Mouse (Mus musculus) layer of hippocampus, postnatal 14 days (tissue): ENCODE measurements around the gene Srp54b. TPM values are rescaled to one million over a fixed set of nuclear protein-coding genes. Genes with fewer than 3 reads are reported as not detected.
"Not testable (repeated sequence)": the region's sequence is repeated elsewhere in the genome, so short reads cannot be mapped to it uniquely, and the experiment has no call there.

ENCODE experiments used
- DNase-seq, 2 experiments: peaks; one replicate each; pipeline ENCODE4 v3.0.0; 2021 to 2022; ENCODE audit warnings: low spot score in 2 of 2, mixed read lengths in 1 of 2
- long read RNA-seq, 2 experiments: library from polyadenylated mRNA; stranded (forward); transcript quantifications; one replicate each; pipeline ENCODE4 v2.0.0; 2021
- total RNA-seq, 2 experiments: library from RNA; stranded (reverse); gene quantifications; 2 replicates each; pipeline ENCODE4 v1.2.3; 2021

Srp54b gene
- total RNA-seq: 10 to 100 TPM; 62.0 to 66.4 TPM
- long read RNA-seq, experiment 1, transcript Srp54b-201 (16 exons, 3,646 nt): major isoform, 88 of 92 reads
- long read RNA-seq, experiment 1, partial matches to known transcripts: 3 of 92 reads
- long read RNA-seq, experiment 1, other reads (novel, unspliced or antisense): 1 of 92 reads
- long read RNA-seq, experiment 2, transcript Srp54b-201 (16 exons, 3,646 nt): major isoform, 115 of 124 reads
- long read RNA-seq, experiment 2, partial matches to known transcripts: 5 of 124 reads
- long read RNA-seq, experiment 2, other reads (novel, unspliced or antisense): 4 of 124 reads

DNA sequence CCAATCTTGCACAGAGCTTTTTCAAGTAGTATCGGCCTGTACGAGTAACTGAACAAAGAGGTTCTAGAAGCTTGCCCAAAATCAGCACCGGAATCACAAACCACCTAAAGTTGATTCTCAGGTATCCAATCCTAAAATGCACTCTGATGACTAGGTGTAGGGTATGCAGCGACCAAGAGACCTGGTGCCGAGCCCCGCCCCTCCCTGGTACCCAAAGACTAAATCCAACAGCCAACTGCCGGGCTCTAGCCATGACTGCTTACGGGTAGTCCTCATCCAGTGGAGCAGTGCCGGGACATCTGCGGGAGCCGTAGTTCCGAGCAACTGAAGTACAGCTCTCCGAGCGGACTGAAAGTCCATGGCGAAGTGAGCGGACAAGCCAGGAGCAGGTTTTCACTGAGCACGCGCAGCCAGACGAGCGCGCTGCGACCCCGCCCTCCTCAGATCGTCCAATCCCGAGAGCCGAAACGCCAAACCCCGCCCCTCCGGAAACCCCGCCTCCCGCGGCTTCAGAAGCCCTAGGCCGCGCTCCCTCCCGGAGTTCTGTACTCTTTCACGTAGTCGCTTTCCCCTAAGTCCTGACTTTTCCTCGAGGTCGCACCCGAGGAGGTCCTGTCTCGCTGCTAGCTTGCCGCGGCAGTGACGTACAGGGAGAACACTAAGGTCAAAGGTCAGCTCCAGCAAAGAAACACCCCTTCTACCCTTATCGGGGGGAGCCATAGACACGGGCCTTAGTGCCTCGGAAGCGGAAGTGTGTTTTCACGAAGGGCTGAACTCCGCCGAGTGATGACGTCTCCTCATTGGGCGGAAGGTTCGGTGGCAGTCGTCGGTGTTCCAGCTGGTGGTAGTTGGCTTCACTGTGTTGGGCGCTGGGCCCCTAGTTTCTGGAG, at the start of gene Srp54b:
Gene Srp54b (plus strand): TSS at position 546 of the 890 bp plus-strand sequence.
- not testable (repeated sequence) for DNase-seq

DNA sequence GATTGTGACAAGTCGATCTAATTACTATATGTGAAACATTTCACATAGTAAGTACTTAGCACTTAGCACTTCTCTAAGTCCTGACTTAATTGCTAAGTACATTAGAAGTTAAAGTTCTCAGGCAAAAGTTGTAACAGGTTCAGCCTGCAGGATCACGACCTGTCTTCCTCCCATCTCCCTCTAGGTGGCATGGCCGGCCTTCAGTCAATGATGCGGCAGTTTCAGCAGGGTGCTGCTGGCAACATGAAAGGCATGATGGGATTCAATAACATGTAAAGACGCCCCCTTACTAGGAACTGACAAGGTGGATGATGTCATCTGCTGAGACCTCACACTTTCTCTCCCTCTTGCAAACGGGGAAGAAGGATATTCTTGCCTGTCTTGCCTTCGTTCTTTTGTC, 42.3 kb upstream of the Srp54b start:
- not testable (repeated sequence) for DNase-seq

DNA sequence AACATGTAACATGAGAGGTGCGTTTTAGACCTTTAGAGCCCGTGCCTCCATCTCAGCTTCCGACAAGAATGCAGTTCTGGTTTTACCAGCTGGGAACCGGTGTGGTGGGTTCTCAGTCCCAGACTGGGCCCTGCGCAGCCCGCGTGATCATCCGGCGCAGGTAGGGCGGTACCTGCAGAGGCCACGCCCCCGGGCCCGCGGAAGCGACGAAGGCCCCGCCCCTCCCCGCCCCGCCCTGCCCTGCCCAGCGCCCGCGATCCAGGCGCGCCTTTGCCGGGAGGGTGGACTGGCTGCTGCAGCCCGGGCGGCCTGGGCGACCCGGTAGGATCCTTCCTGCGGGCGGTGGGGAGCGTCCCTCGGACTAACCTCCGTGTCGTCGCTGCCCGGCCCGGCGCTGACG, 30.7 kb upstream of the Srp54b start, which contains the start of gene Fam177a:
Gene Fam177a (plus strand): TSS at position 228 of the 400 bp plus-strand sequence.
- DNase-seq: not testable (repeated sequence)

DNA sequence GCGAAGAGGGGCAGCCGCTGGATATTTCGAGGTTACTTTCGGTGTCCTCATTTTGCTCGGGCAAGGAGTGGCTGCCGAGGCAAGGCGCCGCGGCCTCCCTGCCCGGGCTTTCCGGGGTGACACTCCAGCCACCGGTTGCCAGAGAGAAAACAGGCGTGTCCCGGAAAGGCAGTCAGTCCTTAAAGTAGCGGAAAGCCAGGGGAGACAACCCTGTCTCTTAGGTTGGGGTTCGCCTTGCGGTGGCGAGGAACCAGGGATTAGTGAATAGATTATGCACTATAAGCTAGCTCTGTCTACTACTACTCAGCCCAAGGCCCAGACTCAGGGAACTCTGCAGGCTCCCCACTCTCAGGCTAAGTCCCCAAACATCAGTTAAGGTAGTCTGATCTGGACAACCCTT, 30.2 kb upstream of the Srp54b start:
- not testable (repeated sequence) for DNase-seq

DNA sequence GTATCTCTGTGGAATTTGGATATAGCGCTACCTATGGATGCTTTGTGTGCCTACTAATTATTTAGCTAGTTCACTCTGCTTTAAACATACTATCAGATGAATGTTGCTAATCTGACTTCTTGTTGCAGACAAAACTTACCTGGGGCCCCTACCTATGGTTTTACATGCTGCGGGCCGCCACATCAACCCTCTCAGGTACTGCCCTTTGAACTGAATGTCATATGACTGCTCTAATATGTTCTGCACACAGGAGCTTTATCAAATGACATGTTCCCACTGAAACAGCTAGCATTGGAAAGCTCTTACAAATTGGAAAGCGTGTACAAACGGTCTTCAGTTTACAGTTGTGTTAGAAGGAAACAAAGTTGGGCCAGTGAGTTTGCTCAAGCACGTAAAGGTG, 19.4 kb upstream of the Srp54b start:
- not testable (repeated sequence) for DNase-seq

DNA sequence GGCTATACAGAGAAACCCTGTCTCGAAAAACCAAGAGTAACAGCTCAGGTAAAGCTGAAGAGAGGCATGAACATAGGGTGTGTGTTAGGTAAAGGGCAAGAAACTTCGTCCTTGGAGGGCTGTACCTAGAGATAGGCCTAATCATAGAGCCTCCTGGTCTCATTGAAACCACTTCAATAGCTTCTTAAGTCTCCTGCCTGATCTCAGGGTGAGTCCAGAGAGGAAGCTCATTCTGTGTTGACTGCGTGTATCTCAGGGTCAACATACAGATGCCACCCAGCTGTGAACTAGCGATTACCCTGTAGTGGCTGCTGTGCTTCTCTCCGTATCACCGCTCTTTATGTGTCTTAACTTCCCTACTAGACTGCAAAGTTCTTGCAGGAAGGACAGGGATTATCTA, 17.0 kb upstream of the Srp54b start:
- not testable (repeated sequence) for DNase-seq

DNA sequence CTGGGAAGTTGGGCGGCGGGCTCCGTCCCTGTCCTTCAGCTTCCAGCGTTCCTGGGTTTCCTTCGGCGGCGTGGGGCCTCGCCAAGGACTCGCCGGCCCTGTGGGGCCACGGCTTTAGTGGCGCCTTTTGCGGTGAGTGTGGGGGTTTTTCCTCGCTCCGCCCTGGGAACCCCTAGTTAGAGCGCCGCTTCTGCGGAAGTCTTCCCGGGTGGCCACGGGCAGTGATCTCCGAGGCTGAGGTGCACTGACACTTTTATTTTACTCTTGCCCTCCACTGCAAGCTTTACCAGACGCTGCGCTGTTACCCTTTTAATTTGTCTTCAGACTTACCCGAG, 512 bp downstream of the Srp54b start:
- DNase-seq: not testable (repeated sequence)

DNA sequence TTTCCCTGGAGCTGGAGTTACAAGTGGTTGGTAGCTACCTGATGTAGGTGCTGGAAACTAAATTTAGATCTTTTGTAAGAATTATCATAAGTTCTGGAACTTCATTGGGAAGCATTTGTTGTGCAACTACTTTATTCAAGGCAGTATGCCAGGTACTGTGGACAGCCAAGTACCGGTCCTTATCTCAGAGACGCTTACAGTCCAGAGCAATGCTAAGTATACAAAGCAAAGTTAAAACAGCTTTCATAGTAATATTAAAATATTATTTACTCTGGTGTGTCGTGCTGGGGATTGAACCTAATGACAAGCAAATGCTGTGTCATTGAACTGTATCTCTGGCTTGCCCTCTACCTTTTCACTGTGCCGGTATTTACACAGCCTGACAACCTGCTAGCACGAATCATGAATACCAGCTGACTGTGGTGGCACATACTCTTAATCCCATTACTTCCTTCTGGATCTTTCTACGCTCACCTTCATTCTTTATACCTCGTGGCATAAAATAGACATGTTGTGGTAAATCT, 12.2 kb downstream of the Srp54b start:
- not testable (repeated sequence) for DNase-seq

DNA sequence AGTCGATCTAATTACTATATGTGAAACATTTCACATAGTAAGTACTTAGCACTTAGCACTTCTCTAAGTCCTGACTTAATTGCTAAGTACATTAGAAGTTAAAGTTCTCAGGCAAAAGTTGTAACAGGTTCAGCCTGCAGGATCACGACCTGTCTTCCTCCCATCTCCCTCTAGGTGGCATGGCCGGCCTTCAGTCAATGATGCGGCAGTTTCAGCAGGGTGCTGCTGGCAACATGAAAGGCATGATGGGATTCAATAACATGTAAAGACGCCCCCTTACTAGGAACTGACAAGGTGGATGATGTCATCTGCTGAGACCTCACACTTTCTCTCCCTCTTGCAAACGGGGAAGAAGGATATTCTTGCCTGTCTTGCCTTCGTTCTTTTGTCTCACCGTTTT, 32.8 kb downstream of the Srp54b start:
- not testable (repeated sequence) for DNase-seq

DNA sequence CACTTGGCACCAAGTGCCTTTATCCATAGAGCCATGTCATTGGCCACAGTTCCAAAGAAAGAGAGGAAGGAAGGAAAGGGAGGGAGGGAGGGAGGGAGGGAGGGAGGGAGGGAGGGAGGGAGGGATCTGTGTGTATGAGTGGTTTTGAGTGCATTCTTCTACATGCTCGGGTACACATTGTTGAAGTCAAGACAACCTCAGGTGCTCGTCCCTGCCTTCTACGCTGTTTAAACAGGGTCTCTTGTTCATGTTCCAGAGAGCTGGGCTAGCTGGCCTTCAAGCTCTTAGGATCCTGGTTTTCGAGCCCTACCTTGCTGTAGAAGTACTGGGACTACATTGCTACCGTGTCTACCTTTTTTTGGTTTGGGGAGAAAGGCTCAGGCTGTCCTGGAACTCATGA, 34.2 kb downstream of the Srp54b start:
- not testable (repeated sequence) for DNase-seq

DNA sequence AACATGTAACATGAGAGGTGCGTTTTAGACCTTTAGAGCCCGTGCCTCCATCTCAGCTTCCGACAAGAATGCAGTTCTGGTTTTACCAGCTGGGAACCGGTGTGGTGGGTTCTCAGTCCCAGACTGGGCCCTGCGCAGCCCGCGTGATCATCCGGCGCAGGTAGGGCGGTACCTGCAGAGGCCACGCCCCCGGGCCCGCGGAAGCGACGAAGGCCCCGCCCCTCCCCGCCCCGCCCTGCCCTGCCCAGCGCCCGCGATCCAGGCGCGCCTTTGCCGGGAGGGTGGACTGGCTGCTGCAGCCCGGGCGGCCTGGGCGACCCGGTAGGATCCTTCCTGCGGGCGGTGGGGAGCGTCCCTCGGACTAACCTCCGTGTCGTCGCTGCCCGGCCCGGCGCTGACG, 44.4 kb downstream of the Srp54b start, which contains the start of gene 1700047I17Rik2:
Gene 1700047I17Rik2 (plus strand): TSS at position 287 of the 400 bp plus-strand sequence.
- not testable (repeated sequence) for DNase-seq

DNA sequence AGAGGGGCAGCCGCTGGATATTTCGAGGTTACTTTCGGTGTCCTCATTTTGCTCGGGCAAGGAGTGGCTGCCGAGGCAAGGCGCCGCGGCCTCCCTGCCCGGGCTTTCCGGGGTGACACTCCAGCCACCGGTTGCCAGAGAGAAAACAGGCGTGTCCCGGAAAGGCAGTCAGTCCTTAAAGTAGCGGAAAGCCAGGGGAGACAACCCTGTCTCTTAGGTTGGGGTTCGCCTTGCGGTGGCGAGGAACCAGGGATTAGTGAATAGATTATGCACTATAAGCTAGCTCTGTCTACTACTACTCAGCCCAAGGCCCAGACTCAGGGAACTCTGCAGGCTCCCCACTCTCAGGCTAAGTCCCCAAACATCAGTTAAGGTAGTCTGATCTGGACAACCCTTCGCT, 44.9 kb downstream of the Srp54b start:
- not testable (repeated sequence) for DNase-seq

DNA sequence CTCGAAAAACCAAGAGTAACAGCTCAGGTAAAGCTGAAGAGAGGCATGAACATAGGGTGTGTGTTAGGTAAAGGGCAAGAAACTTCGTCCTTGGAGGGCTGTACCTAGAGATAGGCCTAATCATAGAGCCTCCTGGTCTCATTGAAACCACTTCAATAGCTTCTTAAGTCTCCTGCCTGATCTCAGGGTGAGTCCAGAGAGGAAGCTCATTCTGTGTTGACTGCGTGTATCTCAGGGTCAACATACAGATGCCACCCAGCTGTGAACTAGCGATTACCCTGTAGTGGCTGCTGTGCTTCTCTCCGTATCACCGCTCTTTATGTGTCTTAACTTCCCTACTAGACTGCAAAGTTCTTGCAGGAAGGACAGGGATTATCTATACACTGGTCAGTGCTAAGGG, 58.0 kb downstream of the Srp54b start:
- DNase-seq: not testable (repeated sequence)

DNA sequence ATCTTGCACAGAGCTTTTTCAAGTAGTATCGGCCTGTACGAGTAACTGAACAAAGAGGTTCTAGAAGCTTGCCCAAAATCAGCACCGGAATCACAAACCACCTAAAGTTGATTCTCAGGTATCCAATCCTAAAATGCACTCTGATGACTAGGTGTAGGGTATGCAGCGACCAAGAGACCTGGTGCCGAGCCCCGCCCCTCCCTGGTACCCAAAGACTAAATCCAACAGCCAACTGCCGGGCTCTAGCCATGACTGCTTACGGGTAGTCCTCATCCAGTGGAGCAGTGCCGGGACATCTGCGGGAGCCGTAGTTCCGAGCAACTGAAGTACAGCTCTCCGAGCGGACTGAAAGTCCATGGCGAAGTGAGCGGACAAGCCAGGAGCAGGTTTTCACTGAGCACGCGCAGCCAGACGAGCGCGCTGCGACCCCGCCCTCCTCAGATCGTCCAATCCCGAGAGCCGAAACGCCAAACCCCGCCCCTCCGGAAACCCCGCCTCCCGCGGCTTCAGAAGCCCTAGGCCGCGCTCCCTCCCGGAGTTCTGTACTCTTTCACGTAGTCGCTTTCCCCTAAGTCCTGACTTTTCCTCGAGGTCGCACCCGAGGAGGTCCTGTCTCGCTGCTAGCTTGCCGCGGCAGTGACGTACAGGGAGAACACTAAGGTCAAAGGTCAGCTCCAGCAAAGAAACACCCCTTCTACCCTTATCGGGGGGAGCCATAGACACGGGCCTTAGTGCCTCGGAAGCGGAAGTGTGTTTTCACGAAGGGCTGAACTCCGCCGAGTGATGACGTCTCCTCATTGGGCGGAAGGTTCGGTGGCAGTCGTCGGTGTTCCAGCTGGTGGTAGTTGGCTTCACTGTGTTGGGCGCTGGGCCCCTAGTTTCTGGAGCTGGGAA, 75.0 kb downstream of the Srp54b start, which contains the start of gene Srp54c:
Gene Srp54c (plus strand): TSS at position 543 of the 894 bp plus-strand sequence.
- DNase-seq: not testable (repeated sequence)

DNA sequence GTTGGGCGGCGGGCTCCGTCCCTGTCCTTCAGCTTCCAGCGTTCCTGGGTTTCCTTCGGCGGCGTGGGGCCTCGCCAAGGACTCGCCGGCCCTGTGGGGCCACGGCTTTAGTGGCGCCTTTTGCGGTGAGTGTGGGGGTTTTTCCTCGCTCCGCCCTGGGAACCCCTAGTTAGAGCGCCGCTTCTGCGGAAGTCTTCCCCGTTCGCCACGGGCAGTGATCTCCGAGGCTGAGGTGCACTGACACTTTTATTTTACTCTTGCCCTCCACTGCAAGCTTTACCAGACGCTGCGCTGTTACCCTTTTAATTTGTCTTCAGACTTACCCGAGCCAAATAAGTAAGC, 75.6 kb downstream of the Srp54b start:
- not testable (repeated sequence) for DNase-seq

Other genes starting within 250 kb of the Srp54b start
- not detected for gene Gm20403, start 168.6 kb upstream of the Srp54b start, total RNA-seq
- 1 to 10 TPM; 1.2 to 3.8 TPM for gene Baz1a, start 140.8 kb upstream of the Srp54b start, total RNA-seq
- gene 2700097O09Rik, start 75.0 kb upstream of the Srp54b start, total RNA-seq: 1 to 10 TPM; 8.1 to 8.6 TPM
- gene Srp54a, start 74.8 kb upstream of the Srp54b start, total RNA-seq: 10 to 100 TPM; 88.2 to 95.9 TPM
- 10 to 100 TPM; 17.6 to 22.7 TPM for gene Fam177a, start 30.6 kb upstream of the Srp54b start, total RNA-seq
- gene 1700047I17Rik2, start 44.5 kb downstream of the Srp54b start, total RNA-seq: 1 to 10 TPM; 1.7 to 9.3 TPM
- 10 to 100 TPM; 36.7 to 38.1 TPM for gene Srp54c, start 75.1 kb downstream of the Srp54b start, total RNA-seq
- 10 to 100 TPM in 1 of 2 experiments, 1 to 10 TPM in 1; 8.1 to 10.4 TPM for gene 1110008L16Rik, start 144.5 kb downstream of the Srp54b start, total RNA-seq
- gene Ppp2r3c, start 147.9 kb downstream of the Srp54b start, total RNA-seq: 10 to 100 TPM; 12.4 to 14.1 TPM
- 100 to 1,000 TPM; 140 to 142 TPM for gene Psma6, start 229.1 kb downstream of the Srp54b start, total RNA-seq